Mouse (Mus musculus) neural tube, embryonic 15.5 days (tissue): Measurements from ENCODE around the gene C530025M09Rik. TPM values are rescaled to one million over a fixed set of nuclear protein-coding genes. Genes with fewer than 3 reads are reported as not detected.
A peak's percentile ranks its signal among the peaks of the same experiment; 100 is the strongest.

Experiments used
- ATAC-seq: fragments of 200-750 bp; cut with Nextera tagmentation; 2 replicates; pipeline ENCODE4 v1.8.0; 2017; ENCODE audit warnings: mild to moderate bottlenecking, moderate TSS enrichment, moderate library complexity; ENCODE audit not compliant: low FRiP score
- H3K27ac ChIP-seq: fragments of 300-500 bp; sonication (generic); replicated peaks from 2 replicates; pipeline ENCODE4 v1.5.1; 2015; ENCODE audit warnings: mild to moderate bottlenecking, inconsistent platforms
- H3K27me3 ChIP-seq: fragments of 300-500 bp; sonication (generic); replicated peaks from 2 replicates; pipeline ENCODE4 v1.6.1; 2015; ENCODE audit warnings: inconsistent platforms
- H3K36me3 ChIP-seq: fragments of 300-500 bp; sonication (generic); 2 replicates; pipeline ENCODE4 v1.6.1; 2015; ENCODE audit warnings: inconsistent platforms
- H3K4me1 ChIP-seq: fragments of 300-500 bp; sonication (generic); 2 replicates; pipeline ENCODE4 v1.6.1; 2015; ENCODE audit warnings: inconsistent platforms
- H3K4me2 ChIP-seq: fragments of 300-500 bp; sonication (generic); 2 replicates; pipeline ENCODE4 v1.6.1; 2015; ENCODE audit warnings: inconsistent platforms, mild to moderate bottlenecking, moderate library complexity
- H3K4me3 ChIP-seq: fragments of 300-500 bp; sonication (generic); replicated peaks from 2 replicates; pipeline ENCODE4 v1.5.1; 2015; ENCODE audit warnings: mild to moderate bottlenecking, inconsistent platforms
- H3K9ac ChIP-seq: fragments of 300-500 bp; sonication (generic); replicated peaks from 2 replicates; pipeline ENCODE4 v1.6.1; 2015; ENCODE audit warnings: mild to moderate bottlenecking, inconsistent platforms
- H3K9me3 ChIP-seq: fragments of 300-500 bp; sonication (generic); replicated peaks from 2 replicates; pipeline ENCODE4 v1.6.1; 2016; ENCODE audit warnings: inconsistent platforms
- WGBS: fragments of 180-500 bp; shearing (Covaris S2); methylation state at CpG from one replicate; pipeline ENCODE4 v1.1.7; 2015; ENCODE audit warnings: mixed read lengths; 5-methylcytosine and 5-hydroxymethylcytosine counted together
- polyA plus RNA-seq: library from polyadenylated mRNA; unstranded; fragments of >200 nt; fragmentation: Nextera tagmentation; extraction: Ambion mirVana; gene quantifications from 2 replicates; pipeline ENCODE4 v1.2.1, GENCODE M21; 2015

Gene C530025M09Rik
- 3.8 and 4.7 TPM in 2 replicates for polyA plus RNA-seq

GRCm38 (mm10) chr2:149830536-149831458 lies at the start of gene C530025M09Rik:
TSS of gene C530025M09Rik (minus strand) at chr2:149831213.
- H3K4me3 ChIP-seq, result peak within 1 kb of the TSS; percentile 66
- H3K4me1 ChIP-seq, result peaks cover 30% of the 10 kb centered on the region
- H3K4me2 ChIP-seq, result peak within 1 kb of the TSS; percentile 92
- H3K36me3 ChIP-seq, result no peaks in the 10 kb centered on the region
- ATAC-seq, result peak; percentile 86
- H3K9me3 ChIP-seq, result no peaks in the 10 kb centered on the region
- peak within 1 kb of the TSS; percentile 67 for H3K9ac ChIP-seq
- WGBS, result under 1% methylated on average over 77 of the region's 82 CpGs
- peak within 1 kb of the TSS; percentile 82 for H3K27ac ChIP-seq
- H3K27me3 ChIP-seq, result peaks cover 6% of the 10 kb centered on the region

DNA sequence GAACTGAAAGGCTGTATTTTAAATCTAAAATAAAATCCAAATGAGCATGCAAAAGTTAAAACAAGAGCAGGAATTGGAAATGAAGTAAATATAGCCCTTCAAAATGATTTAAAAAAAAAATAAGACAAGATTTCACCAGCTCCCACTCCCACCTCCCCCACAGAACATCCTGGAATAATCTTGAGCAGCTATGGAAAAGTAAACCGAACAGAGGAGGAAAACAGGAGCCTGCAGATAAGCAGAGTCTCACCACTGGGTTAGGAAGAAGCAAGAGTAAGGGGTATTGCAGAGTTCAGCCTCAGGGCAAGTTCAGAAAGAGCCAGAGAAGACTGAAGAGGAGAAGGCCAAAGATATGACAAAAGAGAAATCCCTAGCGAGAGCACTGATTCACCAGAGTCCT lies 46.9 kb upstream of the C530025M09Rik start:
- 86% methylated on average over 2 of the region's 2 CpGs for WGBS
- H3K9ac ChIP-seq, result no peak overlapping the region
- H3K27ac ChIP-seq, result no peak overlapping the region
- H3K4me3 ChIP-seq, result no peak overlapping the region
- H3K9me3 ChIP-seq, result no peaks in the 10 kb centered on the region
- no peak for ATAC-seq
- no peaks in the 10 kb centered on the region for H3K27me3 ChIP-seq
- no peaks in the 10 kb centered on the region for H3K4me1 ChIP-seq
- no peaks in the 10 kb centered on the region for H3K36me3 ChIP-seq
- H3K4me2 ChIP-seq, result no peak overlapping the region

DNA sequence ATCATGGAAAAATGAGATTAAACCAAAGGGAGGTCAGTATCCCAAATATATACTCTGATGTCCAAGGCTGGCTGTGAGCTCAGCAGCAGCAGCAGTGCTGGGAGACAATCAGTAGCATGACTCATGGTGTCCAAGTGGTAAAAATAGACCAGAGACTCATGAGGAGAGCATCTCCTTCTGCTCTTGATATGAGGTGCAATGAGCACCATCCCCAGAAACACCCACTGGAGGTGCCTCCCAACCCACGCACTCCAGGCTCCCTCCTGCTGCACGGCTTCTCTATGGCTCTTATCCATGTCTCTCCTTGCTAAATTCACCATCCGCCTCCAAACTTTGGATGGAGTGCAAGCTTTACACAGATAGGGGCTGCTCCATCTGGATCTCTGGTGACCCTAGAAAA lies 42.3 kb upstream of the C530025M09Rik start:
- Histone ChIP-seq H3K9me3 (no peaks in the 10 kb centered on the region), H3K36me3 (no peaks in the 10 kb centered on the region), H3K4me1 (peaks cover 7% of the 10 kb centered on the region), H3K27ac (no peak overlapping the region), H3K4me3 (no peak overlapping the region), H3K4me2 (no peak overlapping the region), H3K27me3 (no peaks in the 10 kb centered on the region), H3K9ac (no peak overlapping the region)
- whole genome bisulfite sequencing, result 96% methylated on average over 3 of the region's 3 CpGs
- no peak for ATAC-seq

DNA sequence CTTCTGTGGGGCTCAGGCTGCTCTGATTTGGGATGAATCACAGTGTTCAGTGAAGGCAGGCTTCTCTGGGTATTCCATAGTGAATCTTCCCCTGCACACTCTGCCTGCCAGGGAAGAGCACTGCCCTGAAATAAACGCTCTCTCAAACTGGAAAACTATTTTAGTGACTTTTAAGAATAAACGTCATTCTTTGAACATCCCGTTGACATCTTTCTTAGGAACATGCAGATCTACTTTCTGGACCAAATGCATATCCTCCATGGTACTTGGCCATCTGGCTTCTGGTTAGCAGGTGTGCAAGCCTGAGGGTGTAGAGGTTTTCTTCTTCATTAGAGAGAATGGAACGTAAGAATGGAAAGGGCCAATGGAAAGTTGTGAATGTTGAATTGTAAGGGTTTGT lies 41.5 kb upstream of the C530025M09Rik start:
- H3K27ac ChIP-seq, result no peak overlapping the region
- ATAC-seq, result no peak
- H3K4me1 ChIP-seq, result peaks cover 7% of the 10 kb centered on the region
- H3K27me3 ChIP-seq, result no peaks in the 10 kb centered on the region
- H3K9me3 ChIP-seq, result no peaks in the 10 kb centered on the region
- H3K4me3 ChIP-seq, result no peak overlapping the region
- no peak overlapping the region for H3K9ac ChIP-seq
- H3K36me3 ChIP-seq, result no peaks in the 10 kb centered on the region
- no peak overlapping the region for H3K4me2 ChIP-seq
- WGBS, result 94% methylated on average over 4 of the region's 4 CpGs

DNA sequence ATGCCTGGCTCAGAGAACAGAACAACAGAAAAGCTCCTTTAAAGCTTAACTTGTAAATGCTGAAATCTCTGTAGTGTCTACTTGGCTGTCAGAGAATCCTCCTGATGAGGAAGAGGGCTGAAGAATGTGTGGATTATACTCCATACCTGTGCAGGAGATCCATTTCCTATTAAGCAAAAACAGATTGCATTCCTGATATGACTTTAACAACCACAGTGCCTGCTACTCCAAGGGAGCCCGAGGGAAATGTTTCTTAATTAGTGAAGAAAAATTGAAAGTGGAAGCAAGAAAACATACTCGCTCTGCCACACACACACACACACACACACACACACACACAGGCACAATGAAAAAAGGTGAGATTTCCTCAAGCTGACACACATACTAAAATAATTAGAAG lies 39.5 kb upstream of the C530025M09Rik start:
- 66% methylated on average over 2 of the region's 2 CpGs for WGBS
- Histone ChIP-seq H3K4me1 (peaks cover 7% of the 10 kb centered on the region), H3K4me2 (no peak overlapping the region), H3K36me3 (no peaks in the 10 kb centered on the region), H3K9me3 (no peaks in the 10 kb centered on the region), H3K27me3 (no peaks in the 10 kb centered on the region), H3K9ac (no peak overlapping the region), H3K27ac (no peak overlapping the region), H3K4me3 (no peak overlapping the region)
- ATAC-seq, result peak; percentile 45; the same call in 1 of the 2 replicates

- WGBS, result 72% methylated on average over 5 of the region's 5 CpGs
- Histone ChIP-seq H3K27ac (no peak overlapping the region), H3K4me2 (no peak overlapping the region), H3K27me3 (no peaks in the 10 kb centered on the region), H3K9ac (no peak overlapping the region), H3K36me3 (no peaks in the 10 kb centered on the region), H3K4me1 (peaks cover 6% of the 10 kb centered on the region), H3K9me3 (no peaks in the 10 kb centered on the region), H3K4me3 (no peak overlapping the region)
- no peak for ATAC-seq
Observed at GRCm38 (mm10) chr2:149865914-149866435, 35.0 kb upstream of the C530025M09Rik start.

DNA sequence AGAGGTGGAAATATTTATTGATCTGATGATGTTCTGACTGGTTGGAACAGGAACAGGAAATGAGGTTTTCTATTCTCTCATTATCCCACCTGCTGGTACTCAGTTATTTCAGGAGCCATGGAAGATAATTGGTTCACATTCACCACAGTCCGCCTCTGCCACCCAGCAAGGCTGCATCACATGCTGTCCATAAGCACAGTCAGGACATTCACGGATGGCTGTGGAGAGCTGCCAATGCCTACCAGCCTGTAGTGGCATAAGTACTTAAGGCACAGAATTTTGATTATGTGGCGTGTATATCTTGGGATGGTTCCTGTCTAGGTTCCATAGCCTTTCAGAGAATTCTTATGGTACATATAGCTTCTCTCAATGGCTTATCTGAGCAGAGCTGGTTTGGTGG lies 30.0 kb upstream of the C530025M09Rik start:
- no peaks in the 10 kb centered on the region for H3K36me3 ChIP-seq
- no peak overlapping the region for H3K4me3 ChIP-seq
- no peaks in the 10 kb centered on the region for H3K4me1 ChIP-seq
- no peaks in the 10 kb centered on the region for H3K9me3 ChIP-seq
- H3K4me2 ChIP-seq, result no peak overlapping the region
- H3K27me3 ChIP-seq, result no peaks in the 10 kb centered on the region
- no peak for ATAC-seq
- 81% methylated on average over 3 of the region's 3 CpGs for WGBS
- no peak overlapping the region for H3K9ac ChIP-seq
- H3K27ac ChIP-seq, result no peak overlapping the region

DNA sequence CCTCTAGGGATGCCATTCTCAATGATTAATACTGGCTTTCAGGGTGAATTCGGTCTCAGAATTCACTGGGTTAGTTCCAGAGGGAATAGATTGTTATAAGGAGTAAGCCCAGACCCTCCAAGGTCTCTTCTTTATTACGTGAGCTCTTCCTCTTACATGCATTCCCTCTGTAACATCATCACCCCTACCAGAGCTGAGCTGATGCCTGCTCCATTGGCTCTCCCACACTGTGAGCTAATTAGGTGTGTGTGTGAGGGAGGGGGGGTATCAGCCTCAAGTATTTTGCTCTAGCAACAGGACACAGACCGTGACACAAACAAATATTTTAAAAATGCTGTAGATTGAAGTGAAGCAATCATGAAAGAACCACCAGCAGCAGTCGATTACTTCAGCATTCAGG lies 17.8 kb upstream of the C530025M09Rik start:
- Histone ChIP-seq H3K4me1 (no peaks in the 10 kb centered on the region), H3K9me3 (no peaks in the 10 kb centered on the region), H3K27ac (no peak overlapping the region), H3K36me3 (no peaks in the 10 kb centered on the region), H3K4me3 (no peak overlapping the region), H3K4me2 (no peak overlapping the region), H3K9ac (no peak overlapping the region), H3K27me3 (no peaks in the 10 kb centered on the region)
- no peak for ATAC-seq
- 68% methylated on average over 4 of the region's 4 CpGs for WGBS

DNA sequence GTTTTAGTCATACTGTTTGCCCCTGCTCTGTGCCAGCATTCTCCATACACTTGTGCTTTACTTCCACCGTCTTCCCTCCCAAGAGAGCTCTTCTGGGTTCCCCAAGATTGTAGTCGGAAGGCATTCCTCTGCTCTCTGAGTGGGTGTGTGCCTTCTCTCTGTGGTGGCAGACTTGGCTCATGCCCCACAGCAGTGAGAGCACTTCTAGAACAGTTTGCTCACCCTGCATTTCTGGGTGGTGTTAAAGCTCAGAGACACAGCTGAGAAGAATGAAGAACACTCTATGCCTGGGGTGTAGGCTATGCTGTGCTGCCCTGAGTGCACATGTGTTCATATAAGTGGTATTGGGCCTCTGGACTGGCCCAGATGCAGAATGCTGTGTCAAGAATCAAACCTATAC lies 13.6 kb upstream of the C530025M09Rik start:
- 84% methylated on average over 2 of the region's 2 CpGs for WGBS
- Histone ChIP-seq H3K9ac (no peak overlapping the region), H3K9me3 (no peaks in the 10 kb centered on the region), H3K36me3 (no peaks in the 10 kb centered on the region), H3K4me3 (no peak overlapping the region), H3K4me2 (no peak overlapping the region), H3K4me1 (no peaks in the 10 kb centered on the region), H3K27me3 (no peaks in the 10 kb centered on the region), H3K27ac (no peak overlapping the region)
- ATAC-seq, result no peak

DNA sequence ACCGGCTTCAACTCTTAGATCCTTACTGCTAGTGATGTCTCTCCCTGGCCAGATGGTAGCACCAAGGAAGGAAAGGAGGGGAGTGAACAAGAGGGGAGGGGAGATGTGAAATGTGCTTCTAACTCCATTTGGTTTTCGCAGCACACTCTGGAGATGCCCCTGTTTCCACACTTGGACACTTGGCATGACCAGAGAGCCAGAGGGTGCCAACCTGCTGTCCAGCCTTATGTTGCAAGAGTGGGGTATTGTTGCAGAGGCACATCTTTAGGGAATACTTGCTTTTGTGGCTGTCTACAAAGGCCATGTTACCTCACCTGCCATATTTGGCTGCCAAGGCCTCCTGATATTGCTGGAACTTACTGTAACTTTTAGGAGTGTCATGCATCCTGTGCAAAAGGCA lies 8.7 kb upstream of the C530025M09Rik start:
- H3K27me3 ChIP-seq, result no peaks in the 10 kb centered on the region
- no peak for ATAC-seq
- no peak overlapping the region for H3K4me3 ChIP-seq
- H3K4me2 ChIP-seq, result no peak overlapping the region
- H3K27ac ChIP-seq, result no peak overlapping the region
- 84% methylated on average over 2 of the region's 2 CpGs for WGBS
- no peak overlapping the region for H3K9ac ChIP-seq
- H3K9me3 ChIP-seq, result no peaks in the 10 kb centered on the region
- H3K36me3 ChIP-seq, result no peaks in the 10 kb centered on the region
- no peaks in the 10 kb centered on the region for H3K4me1 ChIP-seq

DNA sequence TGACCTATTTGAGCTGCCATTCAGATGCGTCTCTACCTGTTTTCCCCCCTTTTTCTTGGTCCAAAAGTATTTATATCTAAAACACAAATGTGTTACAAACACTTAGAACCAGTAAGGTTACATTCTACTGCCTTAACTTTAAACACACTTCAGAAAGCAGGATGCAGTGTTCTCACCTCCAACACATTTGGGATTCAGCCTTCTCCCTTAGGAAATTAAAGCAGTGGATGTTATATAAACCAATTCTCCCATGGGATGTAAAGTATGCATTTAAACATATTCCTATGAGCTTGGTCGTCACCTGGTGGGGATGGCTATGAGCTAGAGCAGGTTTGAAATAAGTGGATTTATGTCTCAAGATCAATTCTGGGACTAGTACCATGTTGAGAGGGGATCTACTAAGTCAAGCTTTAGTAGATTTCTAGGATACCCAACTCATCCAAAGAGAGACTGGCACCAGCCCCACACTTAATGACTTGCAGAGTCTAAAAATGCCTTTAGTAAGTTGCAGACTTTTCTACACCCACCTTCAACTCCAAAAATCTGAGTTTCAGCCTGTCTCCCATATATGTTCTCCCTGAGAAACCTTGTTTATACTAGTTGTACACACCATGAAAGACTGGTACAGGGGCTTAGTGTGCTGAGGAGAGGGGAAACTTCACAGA lies 5.6 kb upstream of the C530025M09Rik start:
- no peak overlapping the region for H3K27ac ChIP-seq
- no peak for ATAC-seq
- no peaks in the 10 kb centered on the region for H3K36me3 ChIP-seq
- 86% methylated on average over 2 of the region's 2 CpGs for WGBS
- no peak overlapping the region for H3K9ac ChIP-seq
- H3K9me3 ChIP-seq, result no peaks in the 10 kb centered on the region
- no peak overlapping the region for H3K4me3 ChIP-seq
- peaks cover 6% of the 10 kb centered on the region for H3K27me3 ChIP-seq
- no peak overlapping the region for H3K4me2 ChIP-seq
- H3K4me1 ChIP-seq, result peaks cover 15% of the 10 kb centered on the region

GRCm38 (mm10) chr2:149835091-149835490 lies 4.1 kb upstream of the C530025M09Rik start:
- no peak overlapping the region for H3K4me2 ChIP-seq
- peaks cover 22% of the 10 kb centered on the region for H3K4me1 ChIP-seq
- peaks cover 6% of the 10 kb centered on the region for H3K27me3 ChIP-seq
- WGBS, result 93% methylated on average over 1 of the region's 1 CpGs
- no peaks in the 10 kb centered on the region for H3K9me3 ChIP-seq
- ATAC-seq, result no peak
- H3K4me3 ChIP-seq, result no peak overlapping the region
- H3K9ac ChIP-seq, result no peak overlapping the region
- no peak overlapping the region for H3K27ac ChIP-seq
- no peaks in the 10 kb centered on the region for H3K36me3 ChIP-seq
